Mouse (Mus musculus): ENCODE measurements around the gene Rufy1. TPM values are rescaled to one million over a fixed set of nuclear protein-coding genes. Genes with fewer than 3 reads are reported as not detected.

The Rufy1 gene
- 19.9 and 22.0 TPM in 2 replicates for polyA plus RNA-seq (2015; fragmentation: Nextera tagmentation; extraction: Ambion mirVana)

GRCm38 (mm10) chr11:50430277-50431133, at the start of gene Rufy1:
Gene Rufy1 (minus strand): TSS chr11:50431125.
- Histone ChIP-seq H3K9ac (peak within 1 kb of the TSS; percentile 87), H3K4me3 (replicated peaks) (peak within 1 kb of the TSS; percentile 88), H3K9me3 (no peaks in the 10 kb centered on the region), H3K27me3 (replicated peaks) (no peaks in the 10 kb centered on the region), H3K27ac (peak within 1 kb of the TSS; percentile 79), H3K36me3 (no peaks in the 10 kb centered on the region), H3K4me1 (replicated peaks) (peaks cover 5% of the 10 kb centered on the region; the same call in 1 of the 2 replicates), H3K4me2 (replicated peaks) (peak within 1 kb of the TSS; percentile 73)
- WGBS = under 1% methylated on average over 90 of the region's 90 CpGs
- ATAC-seq = peak; percentile 91

- no peak overlapping the region for H3K9ac ChIP-seq
Observed at GRCm38 (mm10) chr11:50478072-50478471, 47.1 kb upstream of the Rufy1 start.

GRCm38 (mm10) chr11:50477486-50478070, 46.7 kb upstream of the Rufy1 start:
- Histone ChIP-seq H3K27me3 (replicated peaks) (no peaks in the 10 kb centered on the region), H3K4me2 (replicated peaks) (no peak overlapping the region), H3K9me3 (no peaks in the 10 kb centered on the region), H3K4me3 (replicated peaks) (no peak overlapping the region), H3K9ac (no peak overlapping the region), H3K36me3 (no peaks in the 10 kb centered on the region), H3K27ac (no peak overlapping the region), H3K4me1 (replicated peaks) (no peaks in the 10 kb centered on the region)
- 77% methylated on average over 11 of the region's 11 CpGs for WGBS
- ATAC-seq = no peak

More at GRCm38 (mm10) chr11:50478072-50478471, 47.1 kb upstream of the Rufy1 start:
- WGBS = 88% methylated on average over 2 of the region's 2 CpGs
- no peak for ATAC-seq
- Histone ChIP-seq H3K27ac (no peak overlapping the region), H3K27me3 (replicated peaks) (no peaks in the 10 kb centered on the region), H3K9me3 (no peaks in the 10 kb centered on the region), H3K4me3 (replicated peaks) (no peak overlapping the region), H3K4me1 (replicated peaks) (no peaks in the 10 kb centered on the region), H3K4me2 (replicated peaks) (no peak overlapping the region), H3K36me3 (no peaks in the 10 kb centered on the region)

GRCm38 (mm10) chr11:50476971-50477370, 46.0 kb upstream of the Rufy1 start:
- no peaks in the 10 kb centered on the region for H3K36me3 ChIP-seq
- H3K4me1 ChIP-seq (replicated peaks) = no peaks in the 10 kb centered on the region
- no peak overlapping the region for H3K4me2 ChIP-seq (replicated peaks)
- no peaks in the 10 kb centered on the region for H3K9me3 ChIP-seq
- H3K27ac ChIP-seq = no peak overlapping the region
- H3K9ac ChIP-seq = no peak overlapping the region
- no peaks in the 10 kb centered on the region for H3K27me3 ChIP-seq (replicated peaks)
- ATAC-seq = no peak
- no peak overlapping the region for H3K4me3 ChIP-seq (replicated peaks)
- WGBS = 19% methylated on average over 6 of the region's 6 CpGs

- no peak overlapping the region for H3K27ac ChIP-seq
- no peak for ATAC-seq
- H3K9ac ChIP-seq = no peak overlapping the region
- no peaks in the 10 kb centered on the region for H3K36me3 ChIP-seq
- H3K9me3 ChIP-seq = no peaks in the 10 kb centered on the region
- no peak overlapping the region for H3K4me3 ChIP-seq (replicated peaks)
- H3K4me2 ChIP-seq (replicated peaks) = no peak overlapping the region
- 68% methylated on average over 1 of the region's 1 CpGs for WGBS
- no peaks in the 10 kb centered on the region for H3K27me3 ChIP-seq (replicated peaks)
- H3K4me1 ChIP-seq (replicated peaks) = no peaks in the 10 kb centered on the region
Observed at GRCm38 (mm10) chr11:50473933-50474332, 43.0 kb upstream of the Rufy1 start.

- H3K4me3 ChIP-seq (replicated peaks) = no peak overlapping the region
- WGBS = 87% methylated on average over 11 of the region's 11 CpGs
- no peaks in the 10 kb centered on the region for H3K9me3 ChIP-seq
- no peak overlapping the region for H3K9ac ChIP-seq
- no peak for ATAC-seq
- H3K27me3 ChIP-seq (replicated peaks) = no peaks in the 10 kb centered on the region
- no peak overlapping the region for H3K4me2 ChIP-seq (replicated peaks)
- H3K27ac ChIP-seq = no peak overlapping the region
- H3K36me3 ChIP-seq = no peaks in the 10 kb centered on the region
- H3K4me1 ChIP-seq (replicated peaks) = no peaks in the 10 kb centered on the region
Observed at GRCm38 (mm10) chr11:50472161-50472939, 41.4 kb upstream of the Rufy1 start.

GRCm38 (mm10) chr11:50461481-50461880, 30.6 kb upstream of the Rufy1 start:
- WGBS = 74% methylated on average over 7 of the region's 7 CpGs
- H3K9ac ChIP-seq = no peak overlapping the region
- ATAC-seq = no peak
- H3K27ac ChIP-seq = no peak overlapping the region
- peaks cover 10% of the 10 kb centered on the region for H3K4me1 ChIP-seq (replicated peaks)
- H3K4me2 ChIP-seq (replicated peaks) = no peak overlapping the region
- no peaks in the 10 kb centered on the region for H3K27me3 ChIP-seq (replicated peaks)
- no peaks in the 10 kb centered on the region for H3K9me3 ChIP-seq
- no peak overlapping the region for H3K4me3 ChIP-seq (replicated peaks)
- H3K36me3 ChIP-seq = no peaks in the 10 kb centered on the region

GRCm38 (mm10) chr11:50459250-50459649, 28.3 kb upstream of the Rufy1 start:
- ATAC-seq = no peak

GRCm38 (mm10) chr11:50457111-50457911, 26.4 kb upstream of the Rufy1 start:
- Histone ChIP-seq H3K9ac (no peak overlapping the region), H3K27ac (0 out of 2 replicates have a peak overlapping the region, but pooled peaks have one; percentile 17), H3K36me3 (no peaks in the 10 kb centered on the region), H3K4me1 (replicated peaks) (peaks cover 13% of the 10 kb centered on the region), H3K4me3 (replicated peaks) (no peak overlapping the region), H3K9me3 (no peaks in the 10 kb centered on the region), H3K4me2 (replicated peaks) (peak overlapping the region; percentile 28), H3K27me3 (replicated peaks) (no peaks in the 10 kb centered on the region)
- WGBS = 10% methylated on average over 26 of the region's 26 CpGs
- ATAC-seq = peak; percentile 80

More at GRCm38 (mm10) chr11:50459250-50459649, 28.3 kb upstream of the Rufy1 start:
- Histone ChIP-seq H3K27me3 (replicated peaks) (no peaks in the 10 kb centered on the region), H3K9me3 (no peaks in the 10 kb centered on the region), H3K4me3 (replicated peaks) (no peak overlapping the region), H3K4me2 (replicated peaks) (no peak overlapping the region), H3K27ac (no peak overlapping the region), H3K36me3 (no peaks in the 10 kb centered on the region), H3K4me1 (replicated peaks) (peaks cover 12% of the 10 kb centered on the region), H3K9ac (no peak overlapping the region)
- 73% methylated on average over 2 of the region's 2 CpGs for WGBS

GRCm38 (mm10) chr11:50456455-50456854, 25.5 kb upstream of the Rufy1 start:
- no peak for ATAC-seq
- no peaks in the 10 kb centered on the region for H3K27me3 ChIP-seq (replicated peaks)
- no peaks in the 10 kb centered on the region for H3K9me3 ChIP-seq
- WGBS = 63% methylated on average over 7 of the region's 7 CpGs
- no peak overlapping the region for H3K9ac ChIP-seq
- no peak overlapping the region for H3K4me3 ChIP-seq (replicated peaks)
- peaks cover 13% of the 10 kb centered on the region for H3K4me1 ChIP-seq (replicated peaks)
- H3K27ac ChIP-seq = no peak overlapping the region
- no peak overlapping the region for H3K4me2 ChIP-seq (replicated peaks)
- H3K36me3 ChIP-seq = no peaks in the 10 kb centered on the region

GRCm38 (mm10) chr11:50454934-50455333, 24.0 kb upstream of the Rufy1 start:
- 66% methylated on average over 6 of the region's 6 CpGs for WGBS
- ATAC-seq = no peak

More at GRCm38 (mm10) chr11:50454934-50455333, 24.0 kb upstream of the Rufy1 start:
- Histone ChIP-seq H3K27me3 (replicated peaks) (no peaks in the 10 kb centered on the region), H3K27ac (no peak overlapping the region), H3K9me3 (no peaks in the 10 kb centered on the region), H3K36me3 (no peaks in the 10 kb centered on the region), H3K4me2 (replicated peaks) (no peak overlapping the region), H3K4me3 (replicated peaks) (no peak overlapping the region), H3K9ac (no peak overlapping the region), H3K4me1 (replicated peaks) (peaks cover 13% of the 10 kb centered on the region)

All from intestine, embryonic 15.5 days (tissue).